Mouse (Mus musculus) left cerebral cortex, postnatal 10 days (tissue): ENCODE data around the gene Fam107b. TPM values are rescaled to one million over a fixed set of nuclear protein-coding genes. Genes with fewer than 3 reads are reported as not detected.
A peak's percentile ranks its signal among the peaks of the same experiment; 100 is the strongest.

Experiments used
- DNase-seq, 2 experiments: peaks; one replicate each; pipeline ENCODE4 v3.0.0; 2021 to 2022; ENCODE audit warnings: low spot score in 2 of 2, mixed read lengths in 1 of 2; ENCODE audit errors: extremely low spot score in 1 of 2
- intact Hi-C: fragments of 180-260 bp; cut with DNase I; formaldehyde crosslinking; loops from one replicate; pipeline ENCODE4 v1.15.1; 2025
- total RNA-seq, 2 experiments: library from RNA; stranded (reverse); gene quantifications; 2 replicates each; pipeline ENCODE4 v1.2.3; 2021

Fam107b gene
- total RNA-seq, 2 experiments from 2014 or later, result 11.0 to 13.3 TPM

- no peak for DNase-seq
- intact Hi-C loops, result no loop called here
Measured at GRCm38 (mm10) chr2:3726501-3727078, 156.3 kb downstream of the Fam107b start.

- DNase-seq, result no peak
- intact Hi-C loops, result no loop called here
Measured at GRCm38 (mm10) chr2:3727225-3727930, 157.1 kb downstream of the Fam107b start.

- intact Hi-C loops, result no loop called here
- DNase-seq, result no peak
Measured at GRCm38 (mm10) chr2:3728090-3728489, 157.8 kb downstream of the Fam107b start.

DNA sequence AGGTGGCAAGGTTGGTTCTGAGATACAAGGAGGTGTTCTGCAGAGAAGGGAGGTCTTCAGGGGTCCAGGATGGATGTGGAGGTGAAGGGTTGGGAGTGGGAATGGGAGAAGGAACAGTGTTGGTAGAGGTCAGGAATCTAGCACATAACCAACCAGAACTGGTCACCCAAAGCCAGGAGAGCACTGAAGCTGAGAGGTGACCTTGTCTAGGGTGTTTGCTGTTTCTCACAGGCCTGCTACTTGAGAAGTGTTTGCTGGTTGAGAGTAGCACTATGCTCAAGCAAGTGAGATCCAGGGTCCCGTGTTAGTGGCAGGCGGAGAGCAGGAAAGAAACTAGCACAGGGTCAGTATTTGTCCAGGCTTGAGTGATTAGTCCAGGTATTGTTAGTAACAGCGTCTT lies 159.3 kb downstream of the Fam107b start:
- intact Hi-C loops, result no loop called here
- DNase-seq, result no peak

DNA sequence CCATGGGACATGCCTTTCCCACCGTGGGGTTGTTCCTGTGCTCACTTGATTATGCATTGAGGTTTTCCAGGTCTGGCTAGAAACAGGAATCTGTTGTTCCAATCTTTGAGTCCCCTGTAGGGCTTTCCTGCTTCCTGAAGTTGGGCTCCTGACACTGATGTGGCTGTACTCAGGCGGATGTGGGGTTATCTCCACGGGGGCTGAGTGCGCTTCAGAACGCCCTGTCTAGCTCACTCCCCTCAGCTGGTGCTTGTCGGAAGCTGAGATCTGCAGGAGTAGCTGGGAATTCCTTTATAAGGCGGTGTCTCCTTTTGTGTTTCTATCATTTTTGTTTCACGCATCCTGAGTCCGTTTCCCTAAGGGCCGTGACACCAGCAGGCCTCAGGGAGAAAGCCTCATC lies 160.5 kb downstream of the Fam107b start:
- no peak for DNase-seq
- intact Hi-C loops, result no loop called here

GRCm38 (mm10) chr2:3731316-3732015 lies 161.2 kb downstream of the Fam107b start:
- peak in 1 of 2 experiments; percentile 64 for DNase-seq
- intact Hi-C loops, result no loop called here

- no peak for DNase-seq
- intact Hi-C loops, result no loop called here
Measured at GRCm38 (mm10) chr2:3737917-3738694, 167.8 kb downstream of the Fam107b start.

GRCm38 (mm10) chr2:3738734-3739133 lies 168.4 kb downstream of the Fam107b start:
- DNase-seq, result no peak

DNA sequence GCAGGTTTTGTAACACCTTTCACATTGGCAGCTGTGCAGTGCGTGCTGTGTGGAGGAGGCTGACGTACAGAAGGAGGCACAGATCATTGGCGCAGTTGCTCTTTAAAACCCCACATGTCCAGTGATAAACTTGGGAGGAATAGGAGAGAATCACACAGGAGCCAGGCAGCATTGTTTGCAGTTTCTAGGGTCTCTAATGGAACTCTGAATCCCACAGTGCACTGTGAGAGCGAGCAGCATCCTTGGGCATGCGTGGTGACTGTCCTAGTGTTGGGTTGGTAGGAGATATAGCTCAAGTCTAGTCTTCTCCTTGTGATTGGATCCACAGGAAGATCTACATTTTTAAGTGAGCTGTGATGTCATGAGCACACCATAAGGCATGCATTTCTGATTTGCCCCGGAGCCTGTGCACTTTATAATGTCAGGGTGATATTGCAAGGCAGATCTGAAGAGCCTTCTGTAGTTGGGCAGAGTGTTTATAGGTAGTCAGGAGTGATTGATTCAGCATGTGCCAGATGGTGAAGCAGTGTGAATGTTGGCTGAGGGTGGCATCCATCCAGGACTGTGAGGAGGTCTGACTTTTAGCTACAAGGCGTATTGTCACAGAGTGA lies 169.2 kb downstream of the Fam107b start:
- no peak for DNase-seq
- intact Hi-C loops, result no loop called here

More at GRCm38 (mm10) chr2:3738734-3739133, 168.4 kb downstream of the Fam107b start:
- intact Hi-C loops, result no loop called here

- DNase-seq, result no peak
- intact Hi-C loops, result no loop called here
Measured at GRCm38 (mm10) chr2:3740256-3740655, 170.0 kb downstream of the Fam107b start.

DNA sequence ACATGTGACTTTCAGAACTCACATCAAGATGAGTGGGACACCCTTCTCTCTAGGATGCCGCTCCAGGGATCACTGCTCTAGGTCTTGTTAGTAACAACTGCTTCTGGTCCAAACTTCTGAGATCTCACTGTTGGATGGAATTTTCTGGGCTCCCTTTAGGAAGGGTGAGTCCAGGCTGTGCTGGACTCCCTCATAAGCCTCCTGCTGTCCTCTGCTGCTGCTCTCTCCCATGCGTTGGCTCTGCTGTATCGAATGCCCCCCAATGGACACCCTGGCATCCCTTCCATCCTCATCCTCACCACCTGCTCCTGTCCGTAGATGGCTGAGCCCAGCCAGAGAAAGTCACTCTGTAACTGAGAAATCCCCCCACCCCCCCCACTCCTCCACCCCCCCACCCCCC lies 170.4 kb downstream of the Fam107b start:
- no peak for DNase-seq
- intact Hi-C loops, result no loop called here

DNA sequence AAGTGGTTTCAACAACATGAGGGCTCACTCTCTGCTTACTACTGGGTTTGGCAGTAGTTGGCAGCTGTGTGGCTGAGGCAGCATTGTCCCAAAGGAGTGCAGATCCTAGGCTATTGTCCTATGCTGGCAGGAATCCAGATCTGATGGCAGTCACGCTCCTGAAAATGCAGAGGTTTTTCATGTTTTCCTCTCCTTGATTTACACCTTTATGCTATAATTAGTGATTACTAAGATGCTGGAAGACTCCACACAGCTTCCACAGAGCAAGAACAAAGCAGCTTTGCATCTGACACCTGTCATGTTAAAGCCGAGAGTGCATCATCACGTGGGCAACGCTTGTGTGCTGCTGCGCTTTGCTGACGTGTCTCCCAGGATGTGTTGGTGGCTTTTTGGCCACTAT lies 172.2 kb downstream of the Fam107b start:
- intact Hi-C loops, result no loop called here
- DNase-seq, result no peak

GRCm38 (mm10) chr2:3745041-3745440 lies 174.8 kb downstream of the Fam107b start:
- intact Hi-C loops, result no loop called here

GRCm38 (mm10) chr2:3745910-3746606 lies 175.8 kb downstream of the Fam107b start:
- no peak for DNase-seq
- intact Hi-C loops, result no loop called here

More at GRCm38 (mm10) chr2:3745041-3745440, 174.8 kb downstream of the Fam107b start:
- no peak for DNase-seq

DNA sequence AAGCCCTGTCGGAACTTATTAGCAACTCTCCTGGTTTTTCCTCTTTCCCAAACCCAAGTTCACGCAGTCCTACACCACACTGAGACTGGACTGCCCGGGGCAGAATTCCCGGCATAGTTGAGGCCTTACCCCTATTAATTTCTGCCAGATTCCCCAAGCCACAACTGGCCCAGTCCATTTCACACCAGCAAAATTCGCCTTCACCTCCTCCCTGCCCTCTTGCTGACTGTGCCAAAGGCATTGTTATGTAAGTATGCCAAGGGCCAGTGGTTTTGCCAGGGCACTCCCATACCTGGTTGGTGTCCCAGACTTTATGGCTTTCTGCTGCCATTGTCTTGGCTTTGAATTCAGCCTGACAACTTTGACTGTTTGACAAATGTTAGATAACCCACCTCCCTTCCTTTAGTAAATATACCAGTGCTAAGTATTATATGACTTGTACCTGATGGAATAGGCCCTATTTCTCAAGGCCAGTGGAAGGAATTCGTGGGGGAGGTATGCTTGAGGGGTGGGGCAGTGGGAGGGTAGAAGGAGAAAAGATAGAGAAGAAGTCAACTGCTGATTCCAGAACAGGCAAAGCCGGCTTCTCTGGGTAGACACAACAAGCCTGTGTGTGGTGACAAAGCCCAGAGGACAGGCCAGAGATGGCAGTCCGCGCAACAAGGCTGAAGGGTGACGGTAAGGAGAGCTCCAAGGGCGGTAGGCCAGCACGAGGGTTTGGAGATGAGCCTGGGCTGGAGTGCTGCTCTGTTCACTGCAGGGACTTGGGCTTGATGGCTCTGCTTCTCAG lies 178.6 kb downstream of the Fam107b start:
- DNase-seq, result no peak

DNA sequence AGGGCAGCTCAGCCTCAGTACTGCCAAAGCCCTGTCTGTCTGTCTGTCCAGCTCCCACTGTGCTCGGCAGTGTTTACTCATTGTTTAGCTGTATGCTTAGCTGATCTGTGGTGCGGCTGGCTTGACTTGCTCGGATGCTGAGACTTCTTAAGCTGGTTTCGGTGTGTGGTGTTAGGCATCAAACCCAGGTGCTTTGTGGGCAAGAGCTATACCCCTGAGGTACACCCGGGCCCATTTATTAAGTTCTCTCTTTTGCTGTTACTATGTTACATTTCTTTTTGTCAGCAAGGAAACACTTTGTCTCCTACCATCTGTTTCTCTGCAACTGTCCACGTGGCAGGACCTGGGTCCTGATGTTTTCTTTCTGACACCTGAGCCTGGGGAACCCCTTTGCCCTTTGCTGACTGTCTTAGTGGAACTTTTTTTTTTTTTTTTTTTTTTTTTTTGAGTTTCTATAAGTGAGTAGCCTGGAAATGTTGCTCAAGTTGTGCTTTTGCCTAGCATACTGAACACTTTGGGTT lies 179.3 kb downstream of the Fam107b start:
- no peak for DNase-seq
- intact Hi-C loops, result no loop called here

More for the DNA sequence above, 178.6 kb downstream of the Fam107b start:
- intact Hi-C loops, result no loop called here

GRCm38 (mm10) chr2:3750126-3750525 lies 179.8 kb downstream of the Fam107b start:
- no peak for DNase-seq
- intact Hi-C loops, result no loop called here
